Comparison of ENCODE assay signal across 8 mouse cellular contexts in the genomic region with DNA sequence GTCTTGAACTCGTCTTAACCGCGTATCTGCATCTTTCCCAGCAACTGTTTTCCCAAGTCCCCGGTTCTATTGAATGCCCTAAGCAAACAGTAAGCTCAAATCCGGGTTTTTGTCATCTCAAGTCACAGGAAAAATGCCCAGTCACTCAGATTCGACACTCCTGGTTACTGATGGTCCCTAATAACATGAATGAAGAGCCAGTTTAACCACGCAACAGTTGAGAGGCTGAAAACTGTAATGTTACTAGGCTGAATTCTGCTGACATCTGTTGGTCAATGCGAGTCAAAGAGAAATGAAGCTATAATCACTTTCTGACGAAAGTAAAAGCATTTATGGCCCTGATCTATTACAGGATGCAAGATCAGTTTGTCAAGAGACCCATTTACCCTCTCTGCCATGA. TPM values are rescaled to one million over a fixed set of nuclear protein-coding genes. Genes with fewer than 3 reads are reported as not detected.
A peak's percentile ranks its signal among the peaks of the same experiment; 100 is the strongest.
DNase-seq lines count a peak whose midpoint lies in the region; ATAC-seq lines count a peak whose summit lies in the region.

No protein-coding gene starts in this region.

- no peaks in the 10 kb centered on the region for H3K27me3 ChIP-seq in heart, embryonic 13.5 days (replicated peaks)
- H3K27me3 ChIP-seq in heart, embryonic 16.5 days (ENCODE audit: control insufficient read depth, insufficient read depth, low read length), result no peaks in the 10 kb centered on the region
- H3K27me3 ChIP-seq in liver, embryonic 13.5 days, result no peaks in the 10 kb centered on the region
- no peaks in the 10 kb centered on the region for H3K27me3 ChIP-seq in splenic B cell, adult 2 months (ENCODE audit: control insufficient read depth, insufficient read depth, low read length, poor library complexity, severe bottlenecking)

- H3K27ac ChIP-seq in heart, embryonic 13.5 days (replicated peaks), result peak overlapping the region; percentile 95
- peak overlapping the region; percentile 94 for H3K27ac ChIP-seq in heart, embryonic 16.5 days (ENCODE audit: low read length)
- H3K27ac ChIP-seq in liver, embryonic 13.5 days, result peak overlapping the region; percentile 98

- DNase-seq in heart, adult 11 months, result no peak
- DNase-seq in B cell, adult 2 months, result peak; percentile 8 to 10
- DNase-seq in c-Kit-negative CD71-positive TER-119-positive erythroid progenitor cells, embryonic 14.5 days (ENCODE audit: low read depth, low spot score), result peak; percentile 33
- DNase-seq in liver, embryonic 13.5 days, result no peak
- peak; percentile 36 for DNase-seq in splenic B cell, adult 2 months (ENCODE audit: low read depth, low spot score)
- DNase-seq in ovary, postnatal 36 days (ENCODE audit: low spot score), result no peak

- peaks cover 50% of the 10 kb centered on the region for H3K36me3 ChIP-seq in heart, embryonic 13.5 days
- H3K36me3 ChIP-seq in heart, embryonic 16.5 days (ENCODE audit: control insufficient read depth, insufficient read depth), result peaks cover 15% of the 10 kb centered on the region
- H3K36me3 ChIP-seq in liver, embryonic 13.5 days, result peaks cover 25% of the 10 kb centered on the region
- 0 out of 2 replicates have a peak, but pooled peaks cover 3% of the 10 kb centered on the region for H3K36me3 ChIP-seq in splenic B cell, adult 2 months (ENCODE audit: control insufficient read depth, insufficient read depth, low read length, poor library complexity, severe bottlenecking)

- no peak for ATAC-seq in heart, embryonic 13.5 days (ENCODE audit: extremely low read depth, insufficient number of reproducible peaks, low FRiP score, low TSS enrichment)
- ATAC-seq in heart, embryonic 16.5 days (replicated peaks; ENCODE audit: extremely low read depth, insufficient read depth, low FRiP score), result no peak
- no peak for ATAC-seq in liver, embryonic 13.5 days (ENCODE audit: low read depth)

- peak overlapping the region; percentile 73 for H3K4me3 ChIP-seq in heart, embryonic 13.5 days
- peak overlapping the region; percentile 73 for H3K4me3 ChIP-seq in heart, embryonic 16.5 days (ENCODE audit: low read length)
- peak overlapping the region; percentile 75 for H3K4me3 ChIP-seq in liver, embryonic 13.5 days (replicated peaks)

- peak overlapping the region; percentile 87 for H3K4me2 ChIP-seq in heart, embryonic 13.5 days
- peak overlapping the region; percentile 94 for H3K4me2 ChIP-seq in heart, embryonic 16.5 days (ENCODE audit: low read depth, low read length)
- peak overlapping the region; percentile 82 for H3K4me2 ChIP-seq in liver, embryonic 13.5 days

- 7% methylated on average over 9 of the region's 9 CpGs for WGBS in heart, embryonic 13.5 days
- 6% methylated on average over 9 of the region's 9 CpGs for WGBS in heart, embryonic 16.5 days
- 6% methylated on average over 9 of the region's 9 CpGs for WGBS in liver, embryonic 13.5 days (ENCODE audit: insufficient replicate concordance)

- H3K9ac ChIP-seq in heart, embryonic 13.5 days, result peak overlapping the region; percentile 86
- H3K9ac ChIP-seq in heart, embryonic 16.5 days (ENCODE audit: low read length), result peak overlapping the region; percentile 84
- H3K9ac ChIP-seq in liver, embryonic 13.5 days, result peak overlapping the region; percentile 81

- peaks cover 33% of the 10 kb centered on the region for H3K4me1 ChIP-seq in heart, embryonic 13.5 days
- H3K4me1 ChIP-seq in heart, embryonic 16.5 days (ENCODE audit: control insufficient read depth, insufficient read depth, low read length), result peaks cover 12% of the 10 kb centered on the region
- H3K4me1 ChIP-seq in liver, embryonic 13.5 days (replicated peaks), result peaks cover 34% of the 10 kb centered on the region

- no peaks in the 10 kb centered on the region for H3K9me3 ChIP-seq in heart, embryonic 13.5 days
- no peaks in the 10 kb centered on the region for H3K9me3 ChIP-seq in heart, embryonic 16.5 days (replicated peaks; ENCODE audit: control insufficient read depth, low read length)
- H3K9me3 ChIP-seq in liver, embryonic 13.5 days (replicated peaks), result no peaks in the 10 kb centered on the region

RNA-seq across cellular contexts. Expression of a gene that starts 0.7 kb away (rescaled TPM):
- 11.8 and 12.4 TPM in 2 replicates for polyA plus RNA-seq in heart, embryonic 13.5 days (2015; fragmentation: Nextera tagmentation; extraction: Ambion mirVana)
- polyA plus RNA-seq in heart, embryonic 16.5 days (2015; fragmentation: Nextera tagmentation; extraction: Ambion mirVana), result 12.6 and 14.0 TPM in 2 replicates
- 6.7 and 7.9 TPM in 2 replicates for polyA plus RNA-seq in liver, embryonic 13.5 days (2015; fragmentation: Nextera tagmentation; extraction: Ambion mirVana)

RNA-seq across cellular contexts. Expression of a gene that starts 27.9 kb away (rescaled TPM):
- 46.1 and 49.7 TPM in 2 replicates for polyA plus RNA-seq in heart, embryonic 13.5 days (2015; fragmentation: Nextera tagmentation; extraction: Ambion mirVana)
- 46.1 and 46.2 TPM in 2 replicates for polyA plus RNA-seq in heart, embryonic 16.5 days (2015; fragmentation: Nextera tagmentation; extraction: Ambion mirVana)
- 16.0 and 17.7 TPM in 2 replicates for polyA plus RNA-seq in liver, embryonic 13.5 days (2015; fragmentation: Nextera tagmentation; extraction: Ambion mirVana)

RNA-seq across cellular contexts. Expression of a gene that starts 33.3 kb away (rescaled TPM):
- 6.9 and 7.9 TPM in 2 replicates for polyA plus RNA-seq in heart, embryonic 13.5 days (2015; fragmentation: Nextera tagmentation; extraction: Ambion mirVana)
- polyA plus RNA-seq in heart, embryonic 16.5 days (2015; fragmentation: Nextera tagmentation; extraction: Ambion mirVana), result 7.8 and 9.1 TPM in 2 replicates
- 4.4 and 5.4 TPM in 2 replicates for polyA plus RNA-seq in liver, embryonic 13.5 days (2015; fragmentation: Nextera tagmentation; extraction: Ambion mirVana)

Comparison
In these comparisons a context has a peak if more than half of its experiments do, and no peak if none do; other contexts are left out.
1. DNase-seq: peak in B cell, adult 2 months (2 of 2), c-Kit-negative CD71-positive TER-119-positive erythroid progenitor cells, embryonic 14.5 days (single experiment) and splenic B cell, adult 2 months (single experiment); none in heart, adult 11 months (single experiment), liver, embryonic 13.5 days (single experiment) and ovary, postnatal 36 days (single experiment).
2. Peak in every context shown above with its lines, with median percentiles within 50 percentile points of each other: H3K27ac ChIP-seq, H3K4me2 ChIP-seq, H3K4me3 ChIP-seq and H3K9ac ChIP-seq.